ENCODE assay signal across 17 mouse cellular contexts in the genomic region with DNA sequence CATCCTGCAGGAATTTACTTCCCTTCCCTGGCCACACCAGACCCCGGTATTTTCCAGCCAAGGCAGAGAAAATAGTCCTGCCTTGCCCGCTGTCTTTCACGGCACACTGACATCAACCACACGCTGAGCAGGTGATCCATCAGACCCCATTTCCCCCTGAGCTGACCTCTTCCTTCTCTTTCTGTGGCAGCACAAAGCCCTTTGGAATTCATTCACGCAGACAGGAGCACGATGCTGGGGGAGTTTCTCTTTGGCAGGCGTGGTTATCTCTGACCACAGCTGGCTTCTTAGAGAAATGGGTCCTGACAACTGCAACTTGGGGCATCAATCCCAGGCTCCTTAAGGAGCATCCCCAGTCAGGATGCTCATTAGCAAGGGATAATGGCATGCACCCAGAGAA.
A peak's percentile ranks its signal among the peaks of the same experiment; 100 is the strongest.
DNase-seq lines count a peak whose midpoint lies in the region; ATAC-seq lines count a peak whose summit lies in the region.
"Had no signal": no experiment of that assay in that cellular context is flagged by ENCODE, and none has a peak within 500 bp of the region (broad histone marks: within the 10 kb centered on the region; RNA-seq: fewer than 3 reads in every experiment).

No protein-coding gene starts in this region.

- peak overlapping the region; percentile 26 for H3K4me2 ChIP-seq in hindbrain, embryonic 11.5 days (replicated peaks; ENCODE audit: low read depth, low read length)
- peak overlapping the region; percentile 22; the same call in 1 of the 2 replicates for H3K4me2 ChIP-seq in midbrain, embryonic 12.5 days (replicated peaks)
- peak overlapping the region; percentile 25 for H3K4me2 ChIP-seq in neural tube, embryonic 15.5 days
- no peak overlapping the region for H3K4me2 ChIP-seq in liver, embryonic 11.5 days
- H3K4me2 ChIP-seq: heart, embryonic 15.5 days had no signal

- ATAC-seq in hindbrain, embryonic 11.5 days (ENCODE audit: low FRiP score), result peak; percentile 61
- ATAC-seq in midbrain, embryonic 12.5 days (ENCODE audit: low FRiP score, low read depth), result no peak
- no peak for ATAC-seq in neural tube, embryonic 15.5 days (ENCODE audit: low FRiP score)
- no peak for ATAC-seq in liver, embryonic 11.5 days (replicated peaks; ENCODE audit: low FRiP score)
- ATAC-seq: Patski had no signal

- H3K9ac ChIP-seq in hindbrain, embryonic 11.5 days (ENCODE audit: low read depth, low read length), result no peak overlapping the region
- H3K9ac ChIP-seq in midbrain, embryonic 12.5 days (replicated peaks), result no peak overlapping the region
- H3K9ac ChIP-seq in neural tube, embryonic 15.5 days (replicated peaks), result no peak overlapping the region
- no peak overlapping the region for H3K9ac ChIP-seq in liver, embryonic 11.5 days (ENCODE audit: low read depth, low read length)
- H3K9ac ChIP-seq: heart, embryonic 15.5 days; liver, embryonic 14.5 days had no signal

- H3K27me3 ChIP-seq in hindbrain, embryonic 11.5 days (ENCODE audit: control insufficient read depth, insufficient read depth, low read length), result no peaks in the 10 kb centered on the region
- H3K27me3 ChIP-seq in midbrain, embryonic 12.5 days, result 0 out of 2 replicates have a peak, but pooled peaks cover 4% of the 10 kb centered on the region
- no peaks in the 10 kb centered on the region for H3K27me3 ChIP-seq in neural tube, embryonic 15.5 days (replicated peaks)
- no peaks in the 10 kb centered on the region; the same call in 1 of the 2 replicates for H3K27me3 ChIP-seq in liver, embryonic 11.5 days (replicated peaks; ENCODE audit: control insufficient read depth, insufficient read depth, low read length)
- H3K27me3 ChIP-seq: heart, embryonic 15.5 days had no signal

- H3K36me3 ChIP-seq in hindbrain, embryonic 11.5 days (ENCODE audit: control insufficient read depth, insufficient read depth, low read length), result no peaks in the 10 kb centered on the region
- no peaks in the 10 kb centered on the region for H3K36me3 ChIP-seq in midbrain, embryonic 12.5 days
- H3K36me3 ChIP-seq in neural tube, embryonic 15.5 days, result no peaks in the 10 kb centered on the region
- H3K36me3 ChIP-seq in liver, embryonic 11.5 days (ENCODE audit: control insufficient read depth, insufficient read depth, low read length), result no peaks in the 10 kb centered on the region
- H3K36me3 ChIP-seq: heart, embryonic 15.5 days; limb, embryonic 10.5 days had no signal

- DNase-seq in cerebellum, postnatal 14 days, result peak; percentile 2 to 4
- no peak for DNase-seq in cerebellum, postnatal 4 days (ENCODE audit: low spot score in 2 of 2)
- DNase-seq in hindbrain, embryonic 11.5 days (ENCODE audit: low spot score), result peak; percentile 44
- no peak for DNase-seq in liver, embryonic 11.5 days (ENCODE audit: low spot score)
- DNase-seq in urinary bladder, postnatal 14 days (ENCODE audit: low spot score), result no peak
- DNase-seq in lung, postnatal 14 days, result no peak
- DNase-seq: cerebellum, adult 9-10 months; kidney, postnatal 10 days; layer of hippocampus, adult 9-11 months; thymus, postnatal 36 days had no signal

- WGBS in hindbrain, embryonic 11.5 days, result 3% methylated on average over 7 of the region's 7 CpGs
- WGBS in midbrain, embryonic 12.5 days, result 8% methylated on average over 7 of the region's 7 CpGs
- 6% methylated on average over 7 of the region's 7 CpGs for WGBS in neural tube, embryonic 15.5 days
- 13% methylated on average over 7 of the region's 7 CpGs for WGBS in liver, embryonic 11.5 days

- H3K4me3 ChIP-seq in hindbrain, embryonic 11.5 days (ENCODE audit: low read depth, low read length), result no peak overlapping the region
- H3K4me3 ChIP-seq in midbrain, embryonic 12.5 days, result no peak overlapping the region
- H3K4me3 ChIP-seq in neural tube, embryonic 15.5 days (replicated peaks), result no peak overlapping the region
- H3K4me3 ChIP-seq in liver, embryonic 11.5 days (ENCODE audit: low read depth, low read length), result no peak overlapping the region
- H3K4me3 ChIP-seq: heart, embryonic 15.5 days; limb, embryonic 10.5 days had no signal

- H3K4me1 ChIP-seq in hindbrain, embryonic 11.5 days (replicated peaks; ENCODE audit: control insufficient read depth, insufficient read depth, low read length), result peaks cover 2% of the 10 kb centered on the region; the same call in 1 of the 2 replicates
- H3K4me1 ChIP-seq in midbrain, embryonic 12.5 days, result peaks cover 10% of the 10 kb centered on the region; the same call in 1 of the 2 replicates
- peaks cover 7% of the 10 kb centered on the region for H3K4me1 ChIP-seq in neural tube, embryonic 15.5 days
- H3K4me1 ChIP-seq in liver, embryonic 11.5 days (replicated peaks; ENCODE audit: control insufficient read depth, insufficient read depth, low read length), result no peaks in the 10 kb centered on the region
- H3K4me1 ChIP-seq: heart, embryonic 15.5 days had no signal

- no peak overlapping the region for H3K27ac ChIP-seq in hindbrain, embryonic 11.5 days (ENCODE audit: low read depth, low read length)
- H3K27ac ChIP-seq in midbrain, embryonic 12.5 days (replicated peaks), result no peak overlapping the region
- H3K27ac ChIP-seq in neural tube, embryonic 15.5 days (replicated peaks), result no peak overlapping the region
- no peak overlapping the region for H3K27ac ChIP-seq in liver, embryonic 11.5 days (ENCODE audit: low read depth, low read length)
- H3K27ac ChIP-seq: heart, embryonic 15.5 days; limb, embryonic 10.5 days; liver, embryonic 14.5 days; stomach, postnatal 0 days had no signal

- no peaks in the 10 kb centered on the region for H3K9me3 ChIP-seq in hindbrain, embryonic 11.5 days (ENCODE audit: control insufficient read depth, low read length)
- no peaks in the 10 kb centered on the region for H3K9me3 ChIP-seq in midbrain, embryonic 12.5 days
- no peaks in the 10 kb centered on the region for H3K9me3 ChIP-seq in neural tube, embryonic 15.5 days (replicated peaks)
- H3K9me3 ChIP-seq in liver, embryonic 11.5 days (ENCODE audit: control insufficient read depth, low read length), result no peaks in the 10 kb centered on the region
- H3K9me3 ChIP-seq: heart, embryonic 15.5 days; limb, embryonic 10.5 days had no signal

Comparison
In these comparisons a context has a peak if more than half of its experiments do, and no peak if none do; other contexts are left out.
1. DNase-seq: peak in cerebellum, postnatal 14 days (2 of 2) and hindbrain, embryonic 11.5 days (single experiment); none in cerebellum, postnatal 4 days (0 of 2), liver, embryonic 11.5 days (single experiment), urinary bladder, postnatal 14 days (single experiment) and lung, postnatal 14 days (single experiment).